Mouse (Mus musculus) heart, embryonic 13.5 days (tissue): ENCODE measurements at regions not wholly inside any gene's neighbourhood (a gene's known extent, or its start where the extent isn't known, plus 50 kb on each side); places are given as distances from the start of the nearest gene placed in this dataset.
A peak's percentile ranks its signal among the peaks of the same experiment; 100 is the strongest.

Experiments used
- ATAC-seq: fragments of 200-750 bp; cut with Nextera tagmentation; 2 replicates; pipeline ENCODE4 v1.8.0; 2017; ENCODE audit warnings: moderate TSS enrichment; ENCODE audit not compliant: insufficient number of reproducible peaks, low FRiP score, low TSS enrichment; ENCODE audit errors: extremely low read depth
- H3K27ac ChIP-seq: fragments of 300-500 bp; sonication (generic); replicated peaks from 2 replicates; pipeline ENCODE4 v1.5.1; 2015; ENCODE audit warnings: moderate library complexity, mild to moderate bottlenecking, inconsistent platforms
- H3K27me3 ChIP-seq: fragments of 300-500 bp; sonication (generic); replicated peaks from 2 replicates; pipeline ENCODE4 v1.6.1; 2015; ENCODE audit warnings: mild to moderate bottlenecking, inconsistent platforms
- H3K36me3 ChIP-seq: fragments of 300-500 bp; sonication (generic); 2 replicates; pipeline ENCODE4 v1.6.1; 2015; ENCODE audit warnings: mild to moderate bottlenecking, inconsistent platforms
- H3K4me1 ChIP-seq: fragments of 300-500 bp; sonication (generic); 2 replicates; pipeline ENCODE4 v1.6.1; 2015; ENCODE audit warnings: inconsistent platforms
- H3K4me2 ChIP-seq: fragments of 300-500 bp; sonication (generic); 2 replicates; pipeline ENCODE4 v1.6.1; 2015; ENCODE audit warnings: inconsistent platforms, mild to moderate bottlenecking, moderate library complexity
- H3K4me3 ChIP-seq: fragments of 300-500 bp; sonication (generic); 2 replicates; pipeline ENCODE4 v1.5.1; 2015; ENCODE audit warnings: moderate library complexity, mild to moderate bottlenecking, inconsistent platforms
- H3K9ac ChIP-seq: fragments of 300-500 bp; sonication (generic); 2 replicates; pipeline ENCODE4 v1.6.1; 2015; ENCODE audit warnings: inconsistent platforms, mild to moderate bottlenecking, moderate library complexity
- H3K9me3 ChIP-seq: fragments of 300-500 bp; sonication (generic); 2 replicates; pipeline ENCODE4 v1.6.1; 2016; ENCODE audit warnings: inconsistent platforms
- WGBS: fragments of 180-500 bp; shearing (Covaris S2); methylation state at CpG from one replicate; pipeline ENCODE4 v1.1.7; 2015; ENCODE audit warnings: mixed read lengths; 5-methylcytosine and 5-hydroxymethylcytosine counted together

- peaks cover 22% of the 10 kb centered on the region for H3K4me1 ChIP-seq
- H3K4me3 ChIP-seq = no peak overlapping the region
- H3K9ac ChIP-seq = no peak overlapping the region
- no peaks in the 10 kb centered on the region for H3K27me3 ChIP-seq
- ATAC-seq = no peak
- no peaks in the 10 kb centered on the region for H3K36me3 ChIP-seq
- no peak overlapping the region for H3K27ac ChIP-seq
- no peak overlapping the region for H3K4me2 ChIP-seq
- no peaks in the 10 kb centered on the region for H3K9me3 ChIP-seq
Measured at GRCm38 (mm10) chr2:51014232-51014631, 134.7 kb downstream of the Rnd3 start.

GRCm38 (mm10) chr2:51013090-51013489, 135.8 kb downstream of the Rnd3 start:
- no peak for ATAC-seq

GRCm38 (mm10) chr2:51008251-51008533, 140.7 kb downstream of the Rnd3 start:
- Histone ChIP-seq H3K27me3 (no peaks in the 10 kb centered on the region), H3K9me3 (no peaks in the 10 kb centered on the region), H3K4me2 (no peak overlapping the region), H3K36me3 (no peaks in the 10 kb centered on the region), H3K27ac (no peak overlapping the region), H3K4me3 (no peak overlapping the region), H3K9ac (no peak overlapping the region), H3K4me1 (no peaks in the 10 kb centered on the region)
- ATAC-seq = no peak
- WGBS = 74% methylated on average over 2 of the region's 2 CpGs

More at GRCm38 (mm10) chr2:51013090-51013489, 135.8 kb downstream of the Rnd3 start:
- Histone ChIP-seq H3K36me3 (no peaks in the 10 kb centered on the region), H3K9ac (no peak overlapping the region), H3K4me1 (peaks cover 22% of the 10 kb centered on the region), H3K9me3 (no peaks in the 10 kb centered on the region), H3K4me2 (no peak overlapping the region), H3K27me3 (no peaks in the 10 kb centered on the region), H3K4me3 (no peak overlapping the region), H3K27ac (no peak overlapping the region)
- 55% methylated on average over 2 of the region's 2 CpGs for WGBS

GRCm38 (mm10) chr2:51007409-51008250, 141.3 kb downstream of the Rnd3 start:
- no peak overlapping the region for H3K27ac ChIP-seq
- 63% methylated on average over 11 of the region's 11 CpGs for WGBS

GRCm38 (mm10) chr2:51006818-51007217, 142.1 kb downstream of the Rnd3 start:
- Histone ChIP-seq H3K9me3 (no peaks in the 10 kb centered on the region), H3K9ac (no peak overlapping the region), H3K4me1 (no peaks in the 10 kb centered on the region), H3K4me2 (no peak overlapping the region), H3K27ac (no peak overlapping the region), H3K27me3 (no peaks in the 10 kb centered on the region), H3K36me3 (no peaks in the 10 kb centered on the region), H3K4me3 (no peak overlapping the region)
- no peak for ATAC-seq
- 78% methylated on average over 3 of the region's 3 CpGs for WGBS

More at GRCm38 (mm10) chr2:51007409-51008250, 141.3 kb downstream of the Rnd3 start:
- Histone ChIP-seq H3K9me3 (no peaks in the 10 kb centered on the region), H3K4me2 (no peak overlapping the region), H3K9ac (no peak overlapping the region), H3K4me3 (no peak overlapping the region), H3K4me1 (no peaks in the 10 kb centered on the region), H3K27me3 (no peaks in the 10 kb centered on the region), H3K36me3 (no peaks in the 10 kb centered on the region)
- ATAC-seq = no peak

DNA sequence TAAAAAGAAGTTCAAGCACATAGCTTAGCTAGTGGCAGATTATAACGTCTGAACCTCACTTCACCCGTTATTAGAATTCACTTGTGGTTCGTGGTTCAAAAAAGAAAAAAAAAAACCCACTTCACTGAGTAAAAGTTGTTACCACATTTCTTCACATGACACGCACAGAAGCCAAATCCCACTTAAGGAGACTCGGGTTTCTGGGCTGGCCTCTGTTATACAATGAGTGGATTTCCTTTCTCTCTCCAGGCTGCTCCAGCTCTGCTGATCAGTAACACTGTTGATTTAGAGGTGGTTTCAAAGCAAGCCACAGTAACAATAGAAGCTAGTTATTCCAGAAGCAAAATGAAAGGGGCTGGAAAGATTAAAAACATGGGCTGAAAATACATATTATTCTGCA, 147.4 kb downstream of the Rnd3 start:
- no peaks in the 10 kb centered on the region for H3K4me1 ChIP-seq
- no peaks in the 10 kb centered on the region for H3K27me3 ChIP-seq
- no peak overlapping the region for H3K4me2 ChIP-seq
- H3K27ac ChIP-seq = no peak overlapping the region
- no peak for ATAC-seq
- H3K36me3 ChIP-seq = no peaks in the 10 kb centered on the region
- H3K9me3 ChIP-seq = no peaks in the 10 kb centered on the region
- no peak overlapping the region for H3K4me3 ChIP-seq
- no peak overlapping the region for H3K9ac ChIP-seq
- WGBS = 70% methylated on average over 5 of the region's 5 CpGs

GRCm38 (mm10) chr2:50983883-50984410, 165.0 kb downstream of the Rnd3 start:
- no peak overlapping the region for H3K4me3 ChIP-seq
- no peak overlapping the region for H3K4me2 ChIP-seq
- H3K36me3 ChIP-seq = no peaks in the 10 kb centered on the region
- no peak overlapping the region for H3K27ac ChIP-seq
- no peaks in the 10 kb centered on the region for H3K4me1 ChIP-seq
- no peak for ATAC-seq
- H3K9ac ChIP-seq = no peak overlapping the region
- no peaks in the 10 kb centered on the region for H3K27me3 ChIP-seq
- 73% methylated on average over 2 of the region's 2 CpGs for WGBS
- H3K9me3 ChIP-seq = no peaks in the 10 kb centered on the region

- no peak overlapping the region for H3K4me3 ChIP-seq
- no peaks in the 10 kb centered on the region for H3K27me3 ChIP-seq
- H3K4me2 ChIP-seq = no peak overlapping the region
- H3K4me1 ChIP-seq = no peaks in the 10 kb centered on the region
- no peaks in the 10 kb centered on the region for H3K36me3 ChIP-seq
- ATAC-seq = no peak
- no peak overlapping the region for H3K9ac ChIP-seq
- H3K27ac ChIP-seq = no peak overlapping the region
- 72% methylated on average over 5 of the region's 5 CpGs for WGBS
- no peaks in the 10 kb centered on the region for H3K9me3 ChIP-seq
Measured at GRCm38 (mm10) chr2:50982571-50982970, 166.3 kb downstream of the Rnd3 start.

GRCm38 (mm10) chr2:50978356-50978755, 170.6 kb downstream of the Rnd3 start:
- H3K36me3 ChIP-seq = no peaks in the 10 kb centered on the region
- H3K4me2 ChIP-seq = no peak overlapping the region
- H3K9me3 ChIP-seq = no peaks in the 10 kb centered on the region
- H3K4me3 ChIP-seq = no peak overlapping the region
- WGBS = 57% methylated on average over 1 of the region's 1 CpGs
- H3K27ac ChIP-seq = no peak overlapping the region
- H3K27me3 ChIP-seq = no peaks in the 10 kb centered on the region
- no peak for ATAC-seq
- H3K4me1 ChIP-seq = no peaks in the 10 kb centered on the region
- H3K9ac ChIP-seq = no peak overlapping the region

DNA sequence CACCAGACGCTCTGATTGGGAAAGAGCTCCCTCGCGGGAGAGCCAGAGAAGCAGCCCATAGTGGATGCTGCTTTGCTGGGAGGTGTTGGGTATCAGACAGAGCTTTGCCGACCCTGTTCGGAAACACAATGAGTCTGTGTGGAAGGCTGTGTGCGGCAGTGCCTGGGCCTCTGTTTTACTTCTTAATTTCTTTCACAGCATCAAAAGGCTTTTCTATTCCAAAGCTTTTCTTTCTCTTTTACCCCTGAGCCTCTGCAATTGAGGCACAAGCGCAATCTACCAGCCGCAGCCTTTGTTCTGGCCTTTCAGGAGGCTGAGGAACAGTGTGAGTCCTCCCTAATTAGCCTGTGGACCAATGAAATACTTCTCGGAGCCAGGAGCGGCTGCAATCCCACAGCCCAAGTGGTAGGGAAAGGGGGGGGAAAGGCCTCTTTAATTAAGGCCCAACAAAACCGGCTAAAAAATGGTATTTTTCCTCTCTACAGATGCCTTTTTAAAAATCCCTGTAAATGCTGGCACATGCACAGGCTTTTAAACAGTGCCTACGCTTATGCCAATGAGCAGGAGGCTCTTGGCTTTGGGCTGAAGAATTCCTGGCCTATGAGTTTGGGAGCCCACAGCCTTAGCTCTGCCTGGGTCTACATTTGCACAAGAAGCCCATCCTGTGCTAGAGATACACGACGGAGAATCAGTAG, 177.6 kb downstream of the Rnd3 start:
- peaks cover 20% of the 10 kb centered on the region for H3K4me1 ChIP-seq
- peak overlapping the region; percentile 37 for H3K4me3 ChIP-seq
- peak overlapping the region; percentile 66 for H3K4me2 ChIP-seq
- H3K27me3 ChIP-seq = no peaks in the 10 kb centered on the region
- no peak for ATAC-seq
- H3K36me3 ChIP-seq = no peaks in the 10 kb centered on the region
- 11% methylated on average over 14 of the region's 14 CpGs for WGBS
- H3K27ac ChIP-seq = no peak overlapping the region
- H3K9me3 ChIP-seq = 0 out of 2 replicates have a peak, but pooled peaks cover 3% of the 10 kb centered on the region
- peak overlapping the region; percentile 58; the same call in 1 of the 2 replicates for H3K9ac ChIP-seq

DNA sequence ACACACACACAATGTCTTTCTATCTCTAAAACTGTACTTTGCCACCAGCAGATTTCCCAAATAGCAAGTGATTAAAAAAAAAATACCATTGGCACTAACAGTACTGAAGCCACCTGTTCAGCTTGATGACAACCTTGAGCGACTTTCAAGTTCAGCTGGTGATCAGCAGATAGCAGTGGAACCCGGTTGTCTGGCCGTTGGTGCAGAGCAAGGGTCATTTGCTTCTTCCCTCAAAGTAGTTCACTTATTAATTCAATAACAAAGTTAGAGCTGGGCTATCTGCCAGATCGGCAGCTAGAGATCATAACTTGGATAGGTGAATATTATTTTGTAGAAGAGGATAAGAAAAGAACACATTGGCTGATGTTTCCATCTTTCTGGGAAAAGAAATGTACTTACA, 180.5 kb downstream of the Rnd3 start:
- no peak for ATAC-seq
- 52% methylated on average over 4 of the region's 4 CpGs for WGBS
- Histone ChIP-seq H3K4me3 (no peak overlapping the region), H3K9ac (no peak overlapping the region), H3K36me3 (no peaks in the 10 kb centered on the region), H3K4me2 (no peak overlapping the region), H3K9me3 (0 out of 2 replicates have a peak, but pooled peaks cover 3% of the 10 kb centered on the region), H3K4me1 (peaks cover 20% of the 10 kb centered on the region), H3K27me3 (no peaks in the 10 kb centered on the region), H3K27ac (no peak overlapping the region)
